Mouse (Mus musculus) forebrain, embryonic 11.5 days (tissue): ENCODE results near the gene Pld1. TPM values are rescaled to one million over a fixed set of nuclear protein-coding genes. Genes with fewer than 3 reads are reported as not detected.

Source experiments
- ATAC-seq: fragments of 200-750 bp; cut with Nextera tagmentation; replicated peaks from 2 replicates; pipeline ENCODE4 v1.8.0; 2017; ENCODE audit warnings: moderate TSS enrichment; ENCODE audit not compliant: low FRiP score
- DNase-seq: peaks from one replicate; pipeline ENCODE4 v3.0.0-alpha.2; 2017; ENCODE audit warnings: low spot score
- H3K27ac ChIP-seq: fragments of 300-500 bp; sonication (generic); 2 replicates; pipeline ENCODE4 v1.5.1; 2014; ENCODE audit warnings: low read depth, low read length
- H3K27me3 ChIP-seq: fragments of 300-500 bp; sonication (generic); 2 replicates; pipeline ENCODE4 v1.6.1; 2014; ENCODE audit warnings: mild to moderate bottlenecking, low read length, mixed read lengths; ENCODE audit not compliant: control insufficient read depth, insufficient read depth
- H3K36me3 ChIP-seq: fragments of 300-500 bp; sonication (generic); 2 replicates; pipeline ENCODE4 v1.6.1; 2014; ENCODE audit warnings: mild to moderate bottlenecking, low read length, moderate library complexity, mixed read lengths; ENCODE audit not compliant: control insufficient read depth, insufficient read depth
- H3K4me1 ChIP-seq: fragments of 300-500 bp; sonication (generic); replicated peaks from 2 replicates; pipeline ENCODE4 v1.6.1; 2014; ENCODE audit warnings: low read length, mixed read lengths; ENCODE audit not compliant: control insufficient read depth, insufficient read depth
- H3K4me2 ChIP-seq: fragments of 300-500 bp; sonication (generic); 2 replicates; pipeline ENCODE4 v1.6.1; 2014; ENCODE audit warnings: low read depth, mild to moderate bottlenecking, low read length, moderate library complexity, mixed read lengths; ENCODE audit not compliant: severe bottlenecking
- H3K4me3 ChIP-seq: fragments of 300-500 bp; sonication (generic); 2 replicates; pipeline ENCODE4 v1.5.1; 2014; ENCODE audit warnings: low read depth, low read length
- H3K9ac ChIP-seq: fragments of 300-500 bp; sonication (generic); 2 replicates; pipeline ENCODE4 v1.6.1; 2014; ENCODE audit warnings: low read length
- H3K9me3 ChIP-seq: fragments of 300-500 bp; sonication (generic); 2 replicates; pipeline ENCODE4 v1.6.1; 2016; ENCODE audit warnings: low read length, mixed read lengths; ENCODE audit not compliant: control insufficient read depth
- WGBS: fragments of 180-500 bp; shearing (Covaris S2); extraction: QIAGEN DNeasy Blood & Tissue Kit; methylation state at CpG from one replicate; pipeline ENCODE4 v1.1.7; 2014; 5-methylcytosine and 5-hydroxymethylcytosine counted together
- polyA plus RNA-seq: library from polyadenylated mRNA; unstranded; fragments of >200 nt; fragmentation: Nextera tagmentation; extraction: Ambion mirVana; gene quantifications from 2 replicates; pipeline ENCODE4 v1.2.1, GENCODE M21; 2014

Pld1 gene
- polyA plus RNA-seq, 1 experiment from 2014 or later: 4.6 TPM

- ATAC-seq (no peak), DNase-seq (peak; percentile 13)
- no peak overlapping the region for H3K4me3 ChIP-seq
- H3K4me1 ChIP-seq: 0 out of 2 replicates have a peak, but pooled peaks cover 2% of the 10 kb centered on the region
- no peaks in the 10 kb centered on the region for H3K9me3 ChIP-seq
- no peak overlapping the region for H3K27ac ChIP-seq
- no peaks in the 10 kb centered on the region for H3K27me3 ChIP-seq
- H3K36me3 ChIP-seq: no peaks in the 10 kb centered on the region
- no peak overlapping the region for H3K4me2 ChIP-seq
- no peak overlapping the region for H3K9ac ChIP-seq
- WGBS: 78% methylated on average over 8 of the region's 8 CpGs
Observed at GRCm38 (mm10) chr3:27987891-27988536, 49.5 kb downstream of the Pld1 start.

GRCm38 (mm10) chr3:27991100-27991703 is 52.7 kb downstream of the Pld1 start:
- no peak overlapping the region for H3K27ac ChIP-seq
- WGBS: 88% methylated on average over 2 of the region's 2 CpGs
- ATAC-seq (no peak), DNase-seq (no peak)
- H3K36me3 ChIP-seq: no peaks in the 10 kb centered on the region
- H3K9me3 ChIP-seq: no peaks in the 10 kb centered on the region
- no peaks in the 10 kb centered on the region for H3K27me3 ChIP-seq
- H3K4me3 ChIP-seq: no peak overlapping the region
- H3K4me1 ChIP-seq: no peaks in the 10 kb centered on the region
- no peak overlapping the region for H3K4me2 ChIP-seq
- H3K9ac ChIP-seq: no peak overlapping the region

GRCm38 (mm10) chr3:27994175-27994990 is 55.9 kb downstream of the Pld1 start:
- H3K9ac ChIP-seq: no peak overlapping the region
- no peak overlapping the region for H3K4me3 ChIP-seq
- H3K4me2 ChIP-seq: no peak overlapping the region
- no peaks in the 10 kb centered on the region for H3K4me1 ChIP-seq
- ATAC-seq: no peak
- H3K9me3 ChIP-seq: no peaks in the 10 kb centered on the region
- no peak overlapping the region for H3K27ac ChIP-seq
- no peaks in the 10 kb centered on the region for H3K27me3 ChIP-seq
- H3K36me3 ChIP-seq: no peaks in the 10 kb centered on the region
- WGBS: 91% methylated on average over 8 of the region's 8 CpGs
- DNase-seq: no peak

DNA sequence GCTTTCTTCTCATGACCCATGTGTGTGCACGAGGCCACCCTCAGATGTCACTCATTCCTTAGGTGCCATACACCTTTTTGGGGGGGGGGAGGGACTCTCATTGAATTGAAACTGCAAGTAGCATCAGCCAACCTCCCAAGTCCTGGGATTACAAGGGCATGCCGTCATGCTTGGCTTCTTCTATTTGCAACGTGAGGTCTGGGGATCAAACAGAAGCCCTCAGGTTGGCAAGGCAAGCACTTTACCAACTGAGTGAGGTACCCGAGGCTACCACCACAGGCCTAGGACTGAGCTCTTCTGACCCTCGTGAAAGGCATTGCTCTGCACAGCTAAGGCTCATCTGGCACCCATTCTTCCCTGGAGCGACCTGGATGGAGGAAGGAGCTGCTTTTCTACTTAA is 65.8 kb downstream of the Pld1 start:
- H3K36me3 ChIP-seq: no peaks in the 10 kb centered on the region
- H3K27me3 ChIP-seq: no peaks in the 10 kb centered on the region
- ATAC-seq (no peak), DNase-seq (peak; percentile 13)
- H3K9me3 ChIP-seq: no peaks in the 10 kb centered on the region
- no peak overlapping the region for H3K4me2 ChIP-seq
- H3K27ac ChIP-seq: no peak overlapping the region
- H3K4me3 ChIP-seq: no peak overlapping the region
- no peaks in the 10 kb centered on the region for H3K4me1 ChIP-seq
- H3K9ac ChIP-seq: no peak overlapping the region
- 75% methylated on average over 6 of the region's 6 CpGs for WGBS

GRCm38 (mm10) chr3:28007684-28008083 is 69.2 kb downstream of the Pld1 start:
- Histone ChIP-seq H3K9ac (no peak overlapping the region), H3K4me3 (no peak overlapping the region), H3K4me1 (no peaks in the 10 kb centered on the region), H3K9me3 (no peaks in the 10 kb centered on the region), H3K27ac (no peak overlapping the region), H3K36me3 (no peaks in the 10 kb centered on the region), H3K27me3 (no peaks in the 10 kb centered on the region), H3K4me2 (no peak overlapping the region)
- ATAC-seq (no peak), DNase-seq (no peak)
- WGBS: 83% methylated on average over 11 of the region's 11 CpGs

GRCm38 (mm10) chr3:28008369-28008768 is 69.9 kb downstream of the Pld1 start:
- H3K9ac ChIP-seq: no peak overlapping the region
- no peak for ATAC-seq
- no peak for DNase-seq
- H3K27ac ChIP-seq: no peak overlapping the region
- no peaks in the 10 kb centered on the region for H3K36me3 ChIP-seq
- H3K27me3 ChIP-seq: no peaks in the 10 kb centered on the region
- H3K4me3 ChIP-seq: no peak overlapping the region
- H3K4me1 ChIP-seq: no peaks in the 10 kb centered on the region
- no peak overlapping the region for H3K4me2 ChIP-seq
- no peaks in the 10 kb centered on the region for H3K9me3 ChIP-seq
- WGBS: 90% methylated on average over 4 of the region's 4 CpGs

DNA sequence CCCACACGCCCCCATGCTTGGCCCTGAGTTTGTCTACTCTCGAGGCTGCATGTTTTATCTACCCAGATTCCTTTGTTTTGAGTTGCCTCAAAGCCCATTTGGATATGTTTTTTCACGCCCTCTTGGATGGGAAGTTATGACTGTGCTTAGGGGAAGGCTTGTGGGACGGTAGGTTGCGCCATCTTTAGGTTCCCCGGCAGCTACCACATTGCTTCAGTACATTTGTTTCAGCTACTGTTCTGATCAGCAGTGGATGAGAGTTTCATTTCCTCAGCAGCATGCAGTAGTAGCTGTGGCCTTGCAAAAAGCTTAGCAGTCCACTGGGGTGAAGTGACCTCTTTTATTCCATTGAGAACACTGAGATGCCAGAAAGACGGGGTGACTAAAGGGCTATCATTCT is 73.7 kb downstream of the Pld1 start:
- 85% methylated on average over 7 of the region's 7 CpGs for WGBS
- H3K4me2 ChIP-seq: no peak overlapping the region
- H3K36me3 ChIP-seq: no peaks in the 10 kb centered on the region
- no peak for ATAC-seq
- no peak overlapping the region for H3K27ac ChIP-seq
- no peaks in the 10 kb centered on the region for H3K9me3 ChIP-seq
- H3K27me3 ChIP-seq: no peaks in the 10 kb centered on the region
- no peak for DNase-seq
- no peak overlapping the region for H3K9ac ChIP-seq
- H3K4me3 ChIP-seq: no peak overlapping the region
- no peaks in the 10 kb centered on the region for H3K4me1 ChIP-seq

DNA sequence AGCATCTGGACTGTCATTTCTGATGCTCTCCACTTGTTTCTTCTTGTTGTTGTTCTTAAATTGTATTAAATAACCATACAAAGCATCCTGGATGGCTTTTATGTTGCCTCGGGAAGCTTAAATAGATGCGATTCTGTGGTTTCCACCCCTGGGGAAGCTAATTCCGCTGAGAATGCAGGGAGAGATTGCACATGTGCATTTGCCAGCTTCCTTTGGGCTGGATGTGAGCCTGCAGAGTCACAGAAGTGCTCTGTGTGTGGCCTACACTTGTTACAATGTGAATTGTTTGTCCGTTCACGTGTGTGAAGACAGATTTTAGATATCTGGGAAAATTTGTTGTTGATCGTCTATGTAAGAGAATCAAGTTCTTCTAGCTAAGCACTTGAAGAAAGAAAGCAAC is 74.9 kb downstream of the Pld1 start:
- ATAC-seq (no peak), DNase-seq (no peak)
- H3K9ac ChIP-seq: no peak overlapping the region
- H3K4me1 ChIP-seq: no peaks in the 10 kb centered on the region
- H3K27ac ChIP-seq: no peak overlapping the region
- H3K36me3 ChIP-seq: no peaks in the 10 kb centered on the region
- no peaks in the 10 kb centered on the region for H3K9me3 ChIP-seq
- H3K4me2 ChIP-seq: no peak overlapping the region
- H3K4me3 ChIP-seq: no peak overlapping the region
- 52% methylated on average over 6 of the region's 6 CpGs for WGBS
- H3K27me3 ChIP-seq: no peaks in the 10 kb centered on the region
